Comparison of ENCODE assay signal across 14 mouse cellular contexts in the genomic region with DNA sequence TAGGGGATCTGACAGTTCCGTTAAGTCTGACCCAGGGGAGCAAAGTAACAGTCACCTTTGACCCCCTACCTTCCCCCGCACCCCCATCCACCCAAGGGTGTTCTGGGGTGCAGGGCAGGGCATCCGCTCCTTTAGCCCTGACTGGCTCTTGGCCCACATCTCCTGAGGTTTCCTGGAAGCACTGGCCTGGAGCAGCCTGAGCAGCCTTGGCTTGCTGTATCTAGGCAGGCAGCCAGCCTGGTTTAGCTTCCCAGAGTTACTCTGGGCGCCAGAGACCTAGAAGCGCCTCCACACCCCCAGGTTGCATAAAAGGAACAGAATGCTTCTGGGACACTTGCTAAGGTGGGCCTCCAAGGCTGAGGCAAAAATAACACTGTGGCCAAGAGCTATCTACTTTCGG. TPM values are rescaled to one million over a fixed set of nuclear protein-coding genes. Genes with fewer than 3 reads are reported as not detected.
DNase-seq lines count a peak whose midpoint lies in the region; ATAC-seq and TF ChIP-seq lines count a peak whose summit lies in the region.
"Had no signal": no experiment of that assay in that cellular context is flagged by ENCODE, and none has a peak within 500 bp of the region (broad histone marks: within the 10 kb centered on the region; RNA-seq: fewer than 3 reads in every experiment).

No protein-coding gene starts in this region.

- CTCF ChIA-PET in Patski (lab: Charles Lee): interaction anchor here (0.9 to 3.4 kb wide), 3 partner anchors 11 to 35 kb away, joined by 3 to 8 read pairs (median 3); no protein-coding TSS in a partner anchor

- in situ Hi-C loops in Patski (cut with MboI; ENCODE audit: low pct_unique_long_range_greater_than_20kb): no loop called here

- intact Hi-C loops in left cerebral cortex, postnatal 10 days (cut with DNase I): no loop called here

- peak; percentile 39 for DNase-seq in Patski (ENCODE audit: low read depth, low spot score)
- DNase-seq in adrenal gland, postnatal 14 days: peak; percentile 74
- DNase-seq in gastrocnemius, postnatal 25 days: peak; percentile 74
- DNase-seq in left cerebral cortex, postnatal 10 days (ENCODE audit: extremely low spot score in 1 of 2, low spot score in 2 of 2): peak; percentile 13 to 55
- DNase-seq in urinary bladder, postnatal 10 days (ENCODE audit: low spot score): no peak
- no peak for DNase-seq in embryo, embryonic 11 days
- DNase-seq: thymus, postnatal 25 days had no signal

- POLR2A ChIA-PET in Patski (lab: Charles Lee): no interaction called here

- H3K27me3 ChIP-seq in Patski: no peaks in the 10 kb centered on the region
- H3K27me3 ChIP-seq: lung, embryonic 15.5 days; neural tube, embryonic 15.5 days had no signal

- no peak for TF ChIP-seq CTCF in Patski (IDR thresholded peaks at IDR 0.05)

- ATAC-seq in Patski: peak; percentile 75
- no peak for ATAC-seq in monocyte, adult 5-6 weeks (replicated peaks; ENCODE audit: insufficient number of reproducible peaks, low FRiP score, low TSS enrichment, poor library complexity, severe bottlenecking)
- no peak for ATAC-seq in erythroblast, adult 5-6 weeks (replicated peaks; ENCODE audit: low FRiP score, poor library complexity, severe bottlenecking)

RNA-seq across cellular contexts. Expression of a gene that starts 4.8 kb away (rescaled TPM):
- not detected for polyA plus RNA-seq in Patski (2021)
- not detected in 2 replicates for total RNA-seq in adrenal gland, postnatal 14 days (2021)
- total RNA-seq in gastrocnemius, postnatal 25 days (2021): not detected
- not detected for total RNA-seq in left cerebral cortex, postnatal 10 days (2021)
- total RNA-seq in monocyte, adult 5-6 weeks (2017): not detected in 3 replicates
- not detected in 2 replicates for total RNA-seq in erythroblast, adult 5-6 weeks (2015; ENCODE audit: low replicate concordance)
- 0.26 and 0.84 TPM in 2 replicates for total RNA-seq in erythroblast, adult 5-6 weeks (2017; ENCODE audit: low replicate concordance)
- total RNA-seq: layer of hippocampus, postnatal 14 days; MEL had no signal
- polyA plus RNA-seq: gonadal fat pad, adult 2 months; lung, embryonic 15.5 days; neural tube, embryonic 15.5 days had no signal

RNA-seq across cellular contexts. Expression of a gene that starts 41.7 kb away (rescaled TPM):
- polyA plus RNA-seq in Patski (2021): not detected
- 0.15 TPM in 1 of 2 replicates, not detected in the other for total RNA-seq in adrenal gland, postnatal 14 days (2021)
- not detected for total RNA-seq in gastrocnemius, postnatal 25 days (2021)
- total RNA-seq in left cerebral cortex, postnatal 10 days (2021): not detected
- not detected in 3 replicates for total RNA-seq in monocyte, adult 5-6 weeks (2017)
- total RNA-seq in erythroblast, adult 5-6 weeks (2015; ENCODE audit: low replicate concordance): not detected in 2 replicates
- 0.84 TPM in 1 of 2 replicates, not detected in the other for total RNA-seq in erythroblast, adult 5-6 weeks (2017; ENCODE audit: low replicate concordance)
- total RNA-seq: layer of hippocampus, postnatal 14 days; MEL had no signal
- polyA plus RNA-seq: neural tube, embryonic 15.5 days had no signal

RNA-seq across cellular contexts. Expression of a gene that starts 51.4 kb away (rescaled TPM):
- 149 TPM for polyA plus RNA-seq in Patski (2021)
- 89.3 and 92.6 TPM in 2 replicates for total RNA-seq in adrenal gland, postnatal 14 days (2021)
- 10 to 100 TPM; 26.7 to 29.6 TPM for total RNA-seq in gastrocnemius, postnatal 25 days (2021)
- total RNA-seq in left cerebral cortex, postnatal 10 days (2021): 10 to 100 TPM; 90.2 to 93.8 TPM
- total RNA-seq in monocyte, adult 5-6 weeks (2017): 127 to 145 TPM (median 128 TPM) in 3 replicates
- total RNA-seq in erythroblast, adult 5-6 weeks (2015; ENCODE audit: low replicate concordance): 219 and 226 TPM in 2 replicates
- 338 and 399 TPM in 2 replicates for total RNA-seq in erythroblast, adult 5-6 weeks (2017; ENCODE audit: low replicate concordance)

Comparison
In these comparisons a context has a peak if more than half of its experiments do, and no peak if none do; other contexts are left out.
1. DNase-seq: peak in Patski (single experiment), adrenal gland, postnatal 14 days (single experiment), gastrocnemius, postnatal 25 days (single experiment) and left cerebral cortex, postnatal 10 days (2 of 2); none in urinary bladder, postnatal 10 days (single experiment) and embryo, embryonic 11 days (single experiment).